Mouse (Mus musculus): ENCODE results near the gene Gm20547.

DNA sequence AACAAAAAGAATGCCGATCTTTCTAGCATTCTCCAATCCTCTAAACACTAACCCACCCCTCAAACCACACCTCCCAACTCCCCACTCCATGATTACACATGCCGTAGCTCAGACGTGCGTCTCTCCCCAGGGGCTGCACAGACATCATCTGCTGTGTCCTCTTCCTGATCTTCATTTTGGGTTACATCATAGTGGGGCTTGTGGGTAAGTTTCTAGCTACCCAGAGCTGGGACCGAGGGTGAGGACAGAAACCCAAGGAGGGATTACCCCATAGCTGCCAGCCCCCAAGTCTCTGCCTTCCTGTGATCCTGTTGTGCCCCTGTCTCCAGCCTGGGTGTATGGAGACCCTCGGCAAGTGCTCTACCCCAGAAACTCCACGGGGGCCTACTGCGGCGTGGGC lies 35.3 kb upstream of the Gm20547 start:
- TF ChIP-seq CTCF (IDR thresholded peaks at IDR 0.05; ENCODE audit: control insufficient read depth, insufficient read depth, insufficient replicate concordance, low read depth, low read length) (no peak), POLR2A (IDR thresholded peaks at IDR 0.05; ENCODE audit: control insufficient read depth, low read depth, low read length) (no peak)

Measured in testis, adult 2 months (tissue).